Mouse (Mus musculus) ES-Bruce4 (cell line): Measurements from ENCODE around the gene Cobll1.

Experiments used
- CTCF ChIP-seq: IDR thresholded peaks from one replicate; pipeline ENCODE4 v1.8.1; 2011; ENCODE audit warnings: low read depth, low read length
- EP300 ChIP-seq: IDR thresholded peaks from 2 replicates; pipeline ENCODE4 v1.6.1; 2011; ENCODE audit warnings: low read depth, low read length; ENCODE audit not compliant: insufficient read depth
- POLR2A ChIP-seq: IDR thresholded peaks from one replicate; pipeline ENCODE4 v1.8.1; 2011; ENCODE audit warnings: low read length; ENCODE audit not compliant: insufficient read depth

DNA sequence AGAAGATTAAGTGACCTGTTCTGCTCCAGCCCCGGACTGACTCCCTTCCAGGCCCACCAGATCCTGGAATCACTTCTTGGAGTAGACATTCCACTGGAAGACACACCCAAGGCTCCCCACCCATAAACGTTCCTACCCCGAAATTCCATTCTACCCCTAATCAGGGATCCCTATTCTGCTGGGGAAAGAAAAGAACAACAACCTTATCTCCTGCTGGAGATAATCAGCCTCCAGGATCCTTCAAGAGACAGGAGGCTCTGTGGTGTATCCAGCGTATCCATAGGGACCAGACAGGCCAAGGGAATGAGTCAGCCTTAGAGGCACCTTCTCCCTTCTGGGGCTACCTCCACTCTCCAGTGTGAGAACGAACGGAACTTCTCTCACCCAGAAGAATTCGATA lies 47.8 kb downstream of the Cobll1 start:
- TF ChIP-seq CTCF (no peak), POLR2A (no peak), EP300 (no peak)
